Mouse (Mus musculus) liver, adult 2 months (tissue): Measurements from ENCODE around the gene Cby1.

Source experiments
- CTCF ChIP-seq: fragments of 200-500 bp; IDR thresholded peaks from 2 replicates; pipeline ENCODE4 v1.5.1; 2011; ENCODE audit warnings: low read depth, low read length, control low read depth
- POLR2A ChIP-seq: fragments of 200-500 bp; IDR thresholded peaks from 2 replicates; pipeline ENCODE4 v1.6.1; 2011; ENCODE audit warnings: low read length, control low read depth; ENCODE audit not compliant: insufficient read depth; ENCODE audit errors: extremely low read depth

DNA sequence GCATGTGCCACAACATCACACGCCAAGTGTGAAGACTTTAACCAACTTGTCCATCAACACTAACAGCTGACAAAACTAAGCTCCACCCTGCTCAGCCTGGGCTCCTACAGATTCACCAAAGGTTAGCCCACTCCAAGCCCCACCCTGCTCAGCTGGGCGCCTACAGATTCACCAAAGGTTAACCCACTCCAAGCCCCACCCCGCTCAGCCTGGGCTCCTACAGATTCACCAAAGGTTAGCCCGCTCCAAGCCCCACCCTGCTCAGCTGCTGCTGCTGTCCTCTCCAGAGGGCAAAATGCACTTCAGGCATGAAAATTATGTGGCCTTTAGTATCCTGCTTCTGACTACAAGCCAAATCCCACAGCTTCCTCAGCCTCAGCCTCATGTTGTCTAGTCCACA, 23.0 kb downstream of the Cby1 start:
- no peak for TF ChIP-seq CTCF
- no peak for TF ChIP-seq POLR2A
